Mouse (Mus musculus) layer of hippocampus, adult 8-10 months (tissue): ENCODE measurements around the gene Dnm2. TPM values are rescaled to one million over a fixed set of nuclear protein-coding genes. Genes with fewer than 3 reads are reported as not detected.
"Not testable (repeated sequence)": the region's sequence is repeated elsewhere in the genome, so short reads cannot be mapped to it uniquely, and the experiment has no call there.

Source experiments
- DNase-seq, 2 experiments: peaks; one replicate each; pipeline ENCODE4 v3.0.0; 2022; ENCODE audit warnings: low spot score in 2 of 2
- total RNA-seq, 4 experiments: library from RNA; stranded (reverse); gene quantifications; 2 replicates each; pipeline ENCODE4 v1.2.4; 2022

Dnm2 gene
- total RNA-seq, 4 experiments from 2014 or later, result 60.8 to 76.0 (median 71.2) TPM

GRCm38 (mm10) chr9:21498284-21498902 is 73.7 kb downstream of the Dnm2 start:
- DNase-seq, result no peak

DNA sequence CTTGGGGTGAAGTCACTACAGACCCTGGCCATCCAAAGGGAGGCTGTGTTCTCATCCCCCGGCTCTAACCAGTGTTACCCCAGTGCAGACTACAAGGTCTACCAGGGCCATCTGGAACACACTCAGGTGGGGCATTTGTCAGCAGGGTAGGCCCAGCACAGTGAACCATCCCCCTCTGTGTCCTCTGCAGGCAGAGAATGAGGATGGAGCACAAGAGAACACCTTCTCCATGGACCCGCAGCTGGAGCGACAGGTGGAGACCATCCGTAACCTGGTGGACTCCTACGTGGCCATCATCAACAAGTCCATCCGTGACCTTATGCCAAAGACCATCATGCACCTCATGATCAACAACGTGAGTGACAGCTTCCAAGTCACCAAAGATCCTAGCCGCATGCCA is 78.6 kb downstream of the Dnm2 start:
- no peak for DNase-seq

GRCm38 (mm10) chr9:21505767-21506166 is 81.1 kb downstream of the Dnm2 start:
- DNase-seq, result no peak

- peak in 1 of 2 experiments; percentile 16 for DNase-seq
Measured at GRCm38 (mm10) chr9:21507753-21508430, 83.2 kb downstream of the Dnm2 start.

- DNase-seq, result peak in 1 of 2 experiments; percentile 26
Measured at GRCm38 (mm10) chr9:21508871-21509404, 84.2 kb downstream of the Dnm2 start.

GRCm38 (mm10) chr9:21509772-21510688 is 85.3 kb downstream of the Dnm2 start, which contains the start of gene Tmed1:
Gene Tmed1, minus strand, starts transcription at chr9:21510252.
- peak; percentile 94 to 95 for DNase-seq

- no peak for DNase-seq
Measured at GRCm38 (mm10) chr9:21510689-21511015, 85.9 kb downstream of the Dnm2 start.

DNA sequence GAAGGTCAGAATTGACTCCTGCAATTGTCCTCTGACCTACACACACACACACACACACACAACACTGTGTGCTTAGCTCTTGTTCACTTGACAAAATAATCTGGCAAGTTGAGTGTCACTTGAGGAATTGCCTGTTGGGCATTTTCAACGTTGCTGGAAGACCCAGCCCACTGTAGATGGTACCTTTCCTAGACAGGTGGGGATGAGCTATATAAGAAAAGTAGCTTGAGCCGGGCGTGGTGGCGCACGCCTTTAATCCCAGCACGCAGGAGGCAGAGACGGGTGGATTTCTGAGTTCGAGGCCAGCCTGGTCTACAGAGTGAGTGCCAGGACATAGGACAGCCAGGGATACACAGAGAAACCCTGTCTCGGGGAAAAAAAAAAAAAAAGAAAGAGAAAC is 86.3 kb downstream of the Dnm2 start:
- DNase-seq, result no peak

- no peak for DNase-seq
Measured at GRCm38 (mm10) chr9:21513466-21513865, 88.8 kb downstream of the Dnm2 start.

- DNase-seq, result no peak
Measured at GRCm38 (mm10) chr9:21517947-21518495, 93.3 kb downstream of the Dnm2 start.

DNA sequence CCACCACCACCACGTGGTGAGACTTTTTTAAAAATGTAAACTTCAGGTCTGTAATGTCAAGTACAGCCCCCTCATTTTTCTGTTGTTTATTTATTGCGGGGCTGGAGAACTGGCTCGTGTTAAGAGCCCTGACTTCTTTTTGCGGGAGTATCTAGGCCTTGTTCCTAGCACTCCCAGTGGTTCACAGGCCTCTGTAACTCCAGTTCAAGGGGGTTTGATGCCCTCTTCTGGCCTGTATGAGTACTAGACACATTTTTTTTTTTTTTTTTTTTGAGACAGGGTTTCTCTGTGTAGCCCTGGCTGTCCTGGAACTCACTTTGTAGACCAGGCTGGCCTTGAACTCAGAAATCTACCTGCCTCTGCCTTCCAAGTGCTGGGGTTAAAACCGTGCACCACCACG is 94.0 kb downstream of the Dnm2 start:
- DNase-seq, result not testable (repeated sequence)

DNA sequence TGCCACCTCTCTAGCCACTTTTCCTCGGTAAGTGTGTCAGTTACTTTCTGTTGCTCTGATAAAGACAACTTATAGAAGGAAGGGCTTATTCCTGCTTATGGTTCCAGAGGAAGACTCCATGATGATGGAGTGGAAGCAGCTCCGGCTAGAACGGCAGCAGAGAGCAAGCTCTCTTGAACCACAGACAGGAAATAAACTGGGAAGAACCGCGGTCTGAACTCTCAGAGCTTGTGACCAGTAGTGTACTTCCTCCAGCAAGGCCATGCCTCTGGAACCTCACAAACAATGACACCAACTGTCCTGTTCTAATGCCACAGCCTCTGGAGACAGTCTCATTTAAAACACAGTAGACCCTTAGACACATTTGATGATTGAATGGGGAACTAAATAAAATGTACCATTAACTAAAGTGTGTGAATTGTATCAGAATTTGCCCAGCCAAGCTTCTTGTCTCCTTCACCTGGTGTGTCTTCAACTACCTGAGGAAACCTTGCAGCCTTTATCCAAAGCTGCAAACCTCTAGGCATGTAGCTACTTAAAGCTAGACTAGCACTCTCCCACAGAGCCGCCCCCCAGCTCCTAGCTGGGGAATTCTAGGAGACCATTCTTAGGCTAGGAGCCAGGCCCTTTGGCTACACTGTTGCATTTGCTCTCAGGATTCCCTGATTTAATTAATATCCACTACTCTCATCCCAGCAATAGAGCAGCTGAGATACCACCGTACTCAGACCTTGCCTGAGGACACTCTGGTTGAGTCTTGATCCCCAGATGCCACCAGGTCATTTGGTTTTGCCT is 100.6 kb downstream of the Dnm2 start:
- no peak for DNase-seq

DNA sequence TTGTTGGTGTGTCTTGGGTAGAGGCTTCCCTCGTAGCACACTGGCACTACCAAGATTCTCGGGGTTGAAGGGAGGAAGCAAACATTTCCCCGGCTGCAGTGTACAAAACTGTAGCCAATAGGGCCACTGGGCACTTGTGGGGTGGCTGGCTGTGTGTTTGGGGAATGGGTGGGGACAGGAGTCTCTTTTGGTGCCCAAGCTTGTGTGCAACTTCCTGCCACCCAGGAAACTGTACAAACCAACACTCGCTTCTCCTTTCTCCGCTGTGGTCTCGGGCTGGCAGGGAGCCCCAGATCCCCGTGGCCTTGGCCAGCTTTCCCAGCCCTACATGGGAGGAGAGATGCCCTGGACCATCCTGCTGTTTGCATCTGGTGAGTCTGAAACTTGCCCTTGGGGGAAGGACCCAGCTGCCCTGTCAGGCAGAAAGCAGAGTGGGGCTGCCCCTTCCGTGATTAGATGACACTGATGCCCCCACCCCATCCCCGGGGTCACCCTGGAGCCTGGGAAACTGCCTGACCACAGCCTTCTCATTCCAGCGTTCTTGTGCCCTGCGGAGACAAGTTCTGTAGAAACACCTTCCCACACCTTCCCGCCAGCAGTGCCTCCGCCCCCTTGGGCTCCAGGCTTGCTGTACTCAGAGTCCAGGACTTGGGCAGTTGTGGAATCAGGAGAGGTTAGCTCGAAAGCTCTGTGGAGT is 101.4 kb downstream of the Dnm2 start, which contains the start of gene AB124611:
AB124611 (plus strand) TSS at position 240 of the 697 bp plus-strand sequence.
- DNase-seq, result no peak

GRCm38 (mm10) chr9:21526634-21526944 is 101.9 kb downstream of the Dnm2 start:
- no peak for DNase-seq

DNA sequence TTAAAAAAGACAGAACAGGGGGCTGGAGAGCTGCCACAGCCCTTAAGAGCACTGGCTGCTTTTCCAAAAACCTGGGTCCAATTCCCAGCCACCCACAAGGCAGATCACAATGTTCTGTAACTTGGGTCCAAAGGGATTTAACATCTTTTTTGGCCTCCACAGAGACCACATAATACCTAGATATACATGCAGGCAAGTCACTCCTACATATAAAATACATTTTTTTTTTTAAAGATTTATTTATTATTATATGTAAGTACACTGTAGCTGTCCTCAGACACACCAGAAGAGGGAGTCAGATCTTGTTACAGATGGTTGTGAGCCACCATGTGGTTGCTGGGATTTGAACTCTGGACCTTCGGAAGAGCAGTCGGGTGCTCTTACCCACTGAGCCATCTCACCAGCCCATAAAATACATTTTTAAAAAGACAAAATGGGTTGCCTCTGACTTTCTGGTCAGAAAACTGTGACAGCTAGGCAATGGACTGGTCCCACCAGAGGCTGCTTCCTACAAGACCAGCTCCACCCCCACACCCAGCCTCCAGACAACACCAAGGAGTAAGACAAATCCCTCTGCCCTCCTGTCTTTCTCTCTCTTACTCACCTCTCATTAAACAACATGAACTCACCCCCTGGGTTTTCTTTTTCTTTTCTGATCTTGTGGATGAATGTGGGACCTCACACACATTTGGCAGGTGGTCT is 102.5 kb downstream of the Dnm2 start:
- no peak for DNase-seq

GRCm38 (mm10) chr9:21527917-21528324 is 103.2 kb downstream of the Dnm2 start:
- no peak for DNase-seq

DNA sequence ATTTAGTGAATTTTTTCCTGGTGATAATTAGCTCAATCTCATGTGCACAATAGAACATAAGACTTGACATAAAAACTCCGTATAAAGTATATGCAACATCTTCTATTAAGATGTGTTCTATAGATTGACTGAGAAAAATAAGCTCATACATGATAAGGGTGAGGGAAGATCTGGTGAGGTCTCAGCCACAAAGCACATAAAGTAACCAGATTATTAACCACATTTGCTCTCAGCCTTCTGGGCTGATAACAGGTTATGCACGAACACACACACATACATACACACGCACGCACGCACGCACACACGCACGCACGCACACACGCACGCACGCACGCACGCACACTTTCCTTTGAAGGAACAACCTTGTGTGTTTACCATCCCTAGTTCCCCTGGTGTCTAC is 111.8 kb downstream of the Dnm2 start:
- no peak for DNase-seq

- DNase-seq, result no peak
Measured at GRCm38 (mm10) chr9:21537009-21537408, 112.3 kb downstream of the Dnm2 start.

DNA sequence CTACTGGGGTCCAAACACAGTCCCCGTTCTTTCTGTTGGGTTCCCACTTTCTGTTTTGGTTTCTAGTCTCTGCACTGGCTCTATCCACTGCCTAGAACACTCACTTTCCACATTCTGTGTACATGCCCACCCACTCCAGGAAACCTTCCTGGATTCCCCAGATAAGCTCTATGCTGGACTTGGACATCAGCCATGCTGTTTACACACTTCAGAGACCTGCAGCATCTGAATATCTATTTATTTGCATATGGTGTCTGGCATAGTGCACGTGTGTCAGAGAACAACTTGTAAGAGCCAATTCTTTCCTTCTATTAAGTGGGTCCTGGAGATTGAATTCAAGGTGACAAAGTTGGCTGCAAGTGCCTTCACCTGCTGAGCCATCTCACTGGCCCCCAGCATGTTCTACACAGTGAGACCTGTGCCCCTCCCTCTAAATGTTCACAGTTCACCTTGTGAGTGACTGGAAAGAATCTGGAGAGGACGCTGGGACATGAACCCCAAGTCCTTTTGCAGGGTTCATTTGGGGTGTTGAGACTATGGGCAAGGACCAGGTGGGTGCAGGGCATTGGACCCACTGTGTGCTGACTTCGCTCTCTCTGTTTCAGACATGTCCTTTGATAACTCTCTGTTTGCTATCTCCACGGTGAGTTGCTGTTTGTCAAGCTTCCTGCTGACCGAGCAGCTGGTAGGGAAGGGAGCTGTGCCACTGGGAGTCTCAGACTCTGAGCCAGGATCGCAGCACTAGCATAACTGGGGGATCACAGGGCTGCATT is 115.5 kb downstream of the Dnm2 start:
- DNase-seq, result no peak
